Mouse (Mus musculus) brown adipose tissue, adult 24 weeks (tissue): ENCODE results near the gene Pcsk5. TPM values are rescaled to one million over a fixed set of nuclear protein-coding genes. Genes with fewer than 3 reads are reported as not detected.

ENCODE experiments used
- H3K27ac ChIP-seq: fragments of 200-500 bp; replicated peaks from 2 replicates; pipeline ENCODE4 v1.5.1; 2012; ENCODE audit warnings: low read depth, mild to moderate bottlenecking, low read length
- H3K4me1 ChIP-seq: fragments of 200-500 bp; 2 replicates; pipeline ENCODE4 v1.6.1; 2012; ENCODE audit warnings: low read length, mixed read lengths; ENCODE audit not compliant: control insufficient read depth, insufficient read depth, insufficient read length
- H3K4me3 ChIP-seq: fragments of 200-500 bp; 2 replicates; pipeline ENCODE4 v1.5.1; 2012; ENCODE audit warnings: low read depth, mild to moderate bottlenecking, low read length, moderate library complexity; ENCODE audit not compliant: insufficient read depth
- polyA plus RNA-seq: library from polyadenylated mRNA; stranded (reverse); fragments of >200 nt; gene quantifications from 2 replicates; pipeline ENCODE4 v1.2.4, GENCODE M21; 2012; ENCODE audit not compliant: missing spikeins, insufficient read depth, insufficient read length

The Pcsk5 gene
- polyA plus RNA-seq, 1 experiment = 1.7 TPM

GRCm38 (mm10) chr19:17471861-17472260 is 365.6 kb downstream of the Pcsk5 start:
- Histone ChIP-seq H3K4me3 (no peak overlapping the region), H3K4me1 (no peaks in the 10 kb centered on the region), H3K27ac (no peak overlapping the region)

GRCm38 (mm10) chr19:17471196-17471595 is 366.2 kb downstream of the Pcsk5 start:
- H3K4me3 ChIP-seq = no peak overlapping the region
- H3K4me1 ChIP-seq = no peaks in the 10 kb centered on the region
- H3K27ac ChIP-seq = no peak overlapping the region

GRCm38 (mm10) chr19:17467556-17468211 is 369.7 kb downstream of the Pcsk5 start:
- Histone ChIP-seq H3K27ac (no peak overlapping the region), H3K4me3 (no peak overlapping the region)

GRCm38 (mm10) chr19:17452001-17452400 is 385.4 kb downstream of the Pcsk5 start:
- no peak overlapping the region for H3K4me3 ChIP-seq
- no peak overlapping the region for H3K27ac ChIP-seq
- H3K4me1 ChIP-seq = no peaks in the 10 kb centered on the region

More at GRCm38 (mm10) chr19:17467556-17468211, 369.7 kb downstream of the Pcsk5 start:
- no peaks in the 10 kb centered on the region for H3K4me1 ChIP-seq

GRCm38 (mm10) chr19:17443581-17443980 is 393.9 kb downstream of the Pcsk5 start:
- Histone ChIP-seq H3K27ac (no peak overlapping the region), H3K4me3 (no peak overlapping the region), H3K4me1 (no peaks in the 10 kb centered on the region)

- H3K4me3 ChIP-seq = no peak overlapping the region
- H3K4me1 ChIP-seq = no peaks in the 10 kb centered on the region
- H3K27ac ChIP-seq = no peak overlapping the region
These were observed 397.8 kb downstream of the Pcsk5 start for GRCm38 (mm10) chr19:17439476-17440189.

- H3K27ac ChIP-seq = no peak overlapping the region
- no peaks in the 10 kb centered on the region for H3K4me1 ChIP-seq
- H3K4me3 ChIP-seq = no peak overlapping the region
These were observed 400.8 kb downstream of the Pcsk5 start for GRCm38 (mm10) chr19:17436651-17437050.

GRCm38 (mm10) chr19:17428561-17428914 is 408.9 kb downstream of the Pcsk5 start:
- no peaks in the 10 kb centered on the region for H3K4me1 ChIP-seq
- no peak overlapping the region for H3K27ac ChIP-seq
- H3K4me3 ChIP-seq = no peak overlapping the region

GRCm38 (mm10) chr19:17427824-17428560 is 409.4 kb downstream of the Pcsk5 start:
- Histone ChIP-seq H3K4me3 (no peak overlapping the region), H3K4me1 (no peaks in the 10 kb centered on the region), H3K27ac (no peak overlapping the region)

GRCm38 (mm10) chr19:17423306-17423705 is 414.1 kb downstream of the Pcsk5 start:
- Histone ChIP-seq H3K4me3 (no peak overlapping the region), H3K27ac (no peak overlapping the region)

GRCm38 (mm10) chr19:17417855-17418254 is 419.6 kb downstream of the Pcsk5 start:
- no peak overlapping the region for H3K4me3 ChIP-seq
- no peak overlapping the region for H3K27ac ChIP-seq
- H3K4me1 ChIP-seq = no peaks in the 10 kb centered on the region

More at GRCm38 (mm10) chr19:17423306-17423705, 414.1 kb downstream of the Pcsk5 start:
- H3K4me1 ChIP-seq = no peaks in the 10 kb centered on the region

- no peak overlapping the region for H3K27ac ChIP-seq
- H3K4me3 ChIP-seq = no peak overlapping the region
- H3K4me1 ChIP-seq = no peaks in the 10 kb centered on the region
These were observed 424.4 kb downstream of the Pcsk5 start for GRCm38 (mm10) chr19:17412915-17413459.

GRCm38 (mm10) chr19:17410465-17411065 is 426.9 kb downstream of the Pcsk5 start:
- H3K27ac ChIP-seq = no peak overlapping the region
- H3K4me1 ChIP-seq = no peaks in the 10 kb centered on the region
- no peak overlapping the region for H3K4me3 ChIP-seq

- Histone ChIP-seq H3K4me3 (no peak overlapping the region), H3K4me1 (0 out of 2 replicates have a peak, but pooled peaks cover 2% of the 10 kb centered on the region), H3K27ac (no peak overlapping the region)
These were observed 428.1 kb downstream of the Pcsk5 start for GRCm38 (mm10) chr19:17409351-17409750.

GRCm38 (mm10) chr19:17408591-17408990 is 428.8 kb downstream of the Pcsk5 start:
- no peak overlapping the region for H3K4me3 ChIP-seq
- no peak overlapping the region for H3K27ac ChIP-seq

More at GRCm38 (mm10) chr19:17408591-17408990, 428.8 kb downstream of the Pcsk5 start:
- 0 out of 2 replicates have a peak, but pooled peaks cover 2% of the 10 kb centered on the region for H3K4me1 ChIP-seq
